Mouse (Mus musculus): ENCODE results near the gene Chmp1a. TPM values are rescaled to one million over a fixed set of nuclear protein-coding genes. Genes with fewer than 3 reads are reported as not detected.
"Not testable (repeated sequence)": the region's sequence is repeated elsewhere in the genome, so short reads cannot be mapped to it uniquely, and the experiment has no call there.

Gene Chmp1a
- polyA plus RNA-seq, 1 experiment from 2014 or later: 141 TPM

- 94% methylated on average over 1 of the region's 1 CpGs for WGBS
- no peak overlapping the region for H3K9ac ChIP-seq
- H3K27me3 ChIP-seq: peaks cover 4% of the 10 kb centered on the region; the same call in 1 of the 2 replicates
- H3K27ac ChIP-seq: no peak overlapping the region
- H3K4me2 ChIP-seq: no peak overlapping the region
- H3K9me3 ChIP-seq: no peaks in the 10 kb centered on the region
- no peak overlapping the region for H3K4me3 ChIP-seq
- H3K36me3 ChIP-seq: peaks cover 12% of the 10 kb centered on the region; the same call in 1 of the 2 replicates
- H3K4me1 ChIP-seq: peaks cover 13% of the 10 kb centered on the region
- ATAC-seq (ENCODE audit: borderline replicate concordance, extremely low read depth, low FRiP score, low TSS enrichment): no peak
These were observed 15.9 kb upstream of the Chmp1a start for GRCm38 (mm10) chr8:123228416-123228815.

GRCm38 (mm10) chr8:123224278-123225266, 12.0 kb upstream of the Chmp1a start, which contains the start of gene Cdk10:
Gene Cdk10 (plus strand): TSS chr8:123224842.
- H3K9ac ChIP-seq: peak within 1 kb of the TSS; percentile 70
- H3K27me3 ChIP-seq: no peaks in the 10 kb centered on the region
- H3K4me2 ChIP-seq: peak within 1 kb of the TSS; percentile 89
- WGBS: 2% methylated on average over 59 of the region's 59 CpGs
- H3K27ac ChIP-seq: peak within 1 kb of the TSS; percentile 85
- ATAC-seq (ENCODE audit: borderline replicate concordance, extremely low read depth, low FRiP score, low TSS enrichment): peak; percentile 88; the same call in 1 of the 2 replicates
- H3K36me3 ChIP-seq: peaks cover 12% of the 10 kb centered on the region; the same call in 1 of the 2 replicates
- H3K9me3 ChIP-seq: no peaks in the 10 kb centered on the region
- H3K4me1 ChIP-seq: peaks cover 13% of the 10 kb centered on the region
- peak within 1 kb of the TSS; percentile 62 for H3K4me3 ChIP-seq

GRCm38 (mm10) chr8:123220917-123221316, 8.4 kb upstream of the Chmp1a start:
- 66% methylated on average over 1 of the region's 1 CpGs for WGBS
- no peak overlapping the region for H3K9ac ChIP-seq
- no peak for ATAC-seq (ENCODE audit: borderline replicate concordance, extremely low read depth, low FRiP score, low TSS enrichment)

GRCm38 (mm10) chr8:123215430-123215829, 2.9 kb upstream of the Chmp1a start:
- no peak overlapping the region for H3K9ac ChIP-seq

More at GRCm38 (mm10) chr8:123220917-123221316, 8.4 kb upstream of the Chmp1a start:
- H3K4me1 ChIP-seq: peaks cover 13% of the 10 kb centered on the region
- H3K9me3 ChIP-seq: no peaks in the 10 kb centered on the region
- no peaks in the 10 kb centered on the region for H3K27me3 ChIP-seq
- no peak overlapping the region for H3K4me3 ChIP-seq
- H3K4me2 ChIP-seq: no peak overlapping the region
- H3K36me3 ChIP-seq: no peaks in the 10 kb centered on the region
- no peak overlapping the region for H3K27ac ChIP-seq

GRCm38 (mm10) chr8:123213118-123213772, 682 bp upstream of the Chmp1a start:
- peak; percentile 19; the same call in 1 of the 2 replicates for ATAC-seq (ENCODE audit: borderline replicate concordance, extremely low read depth, low FRiP score, low TSS enrichment)
- Histone ChIP-seq H3K27me3 (no peaks in the 10 kb centered on the region), H3K27ac (peak overlapping the region; percentile 29), H3K4me2 (peak overlapping the region; percentile 89), H3K36me3 (peaks cover 15% of the 10 kb centered on the region; the same call in 1 of the 2 replicates), H3K4me1 (peaks cover 17% of the 10 kb centered on the region), H3K4me3 (peak overlapping the region; percentile 99), H3K9ac (peak overlapping the region; percentile 46), H3K9me3 (no peaks in the 10 kb centered on the region)
- WGBS: 11% methylated on average over 22 of the region's 22 CpGs

More at GRCm38 (mm10) chr8:123215430-123215829, 2.9 kb upstream of the Chmp1a start:
- Histone ChIP-seq H3K27me3 (no peaks in the 10 kb centered on the region), H3K9me3 (no peaks in the 10 kb centered on the region), H3K4me3 (no peak overlapping the region), H3K4me1 (peaks cover 17% of the 10 kb centered on the region), H3K27ac (no peak overlapping the region), H3K36me3 (0 out of 2 replicates have a peak, but pooled peaks cover under 1% of the 10 kb centered on the region), H3K4me2 (no peak overlapping the region)
- ATAC-seq (ENCODE audit: borderline replicate concordance, extremely low read depth, low FRiP score, low TSS enrichment): no peak
- WGBS: 68% methylated on average over 3 of the region's 3 CpGs

- H3K4me2 ChIP-seq: peak overlapping the region; percentile 89
- 36% methylated on average over 10 of the region's 10 CpGs for WGBS
- no peak overlapping the region for H3K27ac ChIP-seq
- H3K36me3 ChIP-seq: peaks cover 29% of the 10 kb centered on the region
- H3K9ac ChIP-seq: peak overlapping the region; percentile 98
- no peak for ATAC-seq (ENCODE audit: borderline replicate concordance, extremely low read depth, low FRiP score, low TSS enrichment)
- H3K4me3 ChIP-seq: peak overlapping the region; percentile 99
- no peaks in the 10 kb centered on the region for H3K27me3 ChIP-seq
- no peaks in the 10 kb centered on the region for H3K9me3 ChIP-seq
- peaks cover 17% of the 10 kb centered on the region for H3K4me1 ChIP-seq
These were observed 687 bp downstream of the Chmp1a start for GRCm38 (mm10) chr8:123211876-123212275.

GRCm38 (mm10) chr8:123203571-123203970, 9.0 kb downstream of the Chmp1a start:
- no peak overlapping the region for H3K4me3 ChIP-seq
- WGBS: 69% methylated on average over 3 of the region's 3 CpGs
- no peaks in the 10 kb centered on the region; the same call in 1 of the 2 replicates for H3K27me3 ChIP-seq
- ATAC-seq (ENCODE audit: borderline replicate concordance, extremely low read depth, low FRiP score, low TSS enrichment): no peak
- no peak overlapping the region for H3K4me2 ChIP-seq
- no peak overlapping the region for H3K27ac ChIP-seq
- no peaks in the 10 kb centered on the region for H3K4me1 ChIP-seq
- no peaks in the 10 kb centered on the region for H3K9me3 ChIP-seq
- no peak overlapping the region for H3K9ac ChIP-seq
- H3K36me3 ChIP-seq: peaks cover 33% of the 10 kb centered on the region

GRCm38 (mm10) chr8:123202288-123202687, 10.3 kb downstream of the Chmp1a start:
- H3K4me1 ChIP-seq: no peaks in the 10 kb centered on the region
- ATAC-seq (ENCODE audit: borderline replicate concordance, extremely low read depth, low FRiP score, low TSS enrichment): no peak

GRCm38 (mm10) chr8:123199864-123200263, 12.7 kb downstream of the Chmp1a start:
- no peak overlapping the region for H3K4me2 ChIP-seq
- no peak overlapping the region for H3K27ac ChIP-seq
- no peak overlapping the region for H3K9ac ChIP-seq
- peak; percentile 55; the same call in 1 of the 2 replicates for ATAC-seq (ENCODE audit: borderline replicate concordance, extremely low read depth, low FRiP score, low TSS enrichment)
- no peaks in the 10 kb centered on the region for H3K4me1 ChIP-seq
- no peak overlapping the region for H3K4me3 ChIP-seq
- H3K27me3 ChIP-seq: no peaks in the 10 kb centered on the region; the same call in 1 of the 2 replicates
- H3K9me3 ChIP-seq: no peaks in the 10 kb centered on the region
- peaks cover 4% of the 10 kb centered on the region; the same call in 1 of the 2 replicates for H3K36me3 ChIP-seq
- WGBS: 31% methylated on average over 14 of the region's 14 CpGs

More at GRCm38 (mm10) chr8:123202288-123202687, 10.3 kb downstream of the Chmp1a start:
- no peaks in the 10 kb centered on the region; the same call in 1 of the 2 replicates for H3K27me3 ChIP-seq
- no peak overlapping the region for H3K9ac ChIP-seq
- 23% methylated on average over 5 of the region's 5 CpGs for whole genome bisulfite sequencing
- H3K27ac ChIP-seq: no peak overlapping the region
- no peak overlapping the region for H3K4me3 ChIP-seq
- peaks cover 24% of the 10 kb centered on the region for H3K36me3 ChIP-seq
- H3K9me3 ChIP-seq: no peaks in the 10 kb centered on the region
- no peak overlapping the region for H3K4me2 ChIP-seq

- not testable (repeated sequence) for H3K4me3 ChIP-seq; H3K36me3 ChIP-seq; H3K27me3 ChIP-seq; H3K9ac ChIP-seq; H3K27ac ChIP-seq; ATAC-seq (ENCODE audit: borderline replicate concordance, extremely low read depth, low FRiP score, low TSS enrichment); H3K9me3 ChIP-seq; H3K4me1 ChIP-seq; H3K4me2 ChIP-seq
- 77% methylated on average over 5 of the region's 5 CpGs for WGBS
These were observed 15.5 kb downstream of the Chmp1a start for GRCm38 (mm10) chr8:123197016-123197415.

GRCm38 (mm10) chr8:123193771-123194170, 18.8 kb downstream of the Chmp1a start:
- no peak for ATAC-seq (ENCODE audit: borderline replicate concordance, extremely low read depth, low FRiP score, low TSS enrichment)

More at GRCm38 (mm10) chr8:123193771-123194170, 18.8 kb downstream of the Chmp1a start:
- H3K4me2 ChIP-seq: no peak overlapping the region
- H3K4me1 ChIP-seq: peaks cover 11% of the 10 kb centered on the region
- 88% methylated on average over 9 of the region's 9 CpGs for WGBS
- no peak overlapping the region for H3K4me3 ChIP-seq
- no peaks in the 10 kb centered on the region for H3K9me3 ChIP-seq
- no peak overlapping the region for H3K27ac ChIP-seq
- H3K36me3 ChIP-seq: no peaks in the 10 kb centered on the region
- no peak overlapping the region for H3K9ac ChIP-seq
- H3K27me3 ChIP-seq: no peaks in the 10 kb centered on the region
